Mouse (Mus musculus) erythroblast, adult 5-6 weeks (primary cell): ENCODE measurements around the gene Tmem182. TPM values are rescaled to one million over a fixed set of nuclear protein-coding genes. Genes with fewer than 3 reads are reported as not detected.

Experiments used
- ATAC-seq: replicated peaks from 2 replicates; pipeline ENCODE4 v1.8.0; 2016; ENCODE audit warnings: moderate number of reproducible peaks, mild to moderate bottlenecking, moderate TSS enrichment, inconsistent platforms; ENCODE audit not compliant: poor library complexity, low FRiP score, severe bottlenecking
- total RNA-seq, 2 experiments: library from RNA; stranded (forward) in 1 of 2; stranded (reverse) in 1 of 2; fragments of 150-400 nt in 1 of 2; fragments of 200-764, 138-1000 nt in 1 of 2; gene quantifications; 2 replicates each; pipeline versions ENCODE4 v1.2.3 to v1.2.4; 2015 to 2017; ENCODE audit warnings: low replicate concordance in 2 of 2

Tmem182 gene
- total RNA-seq, 2 experiments from 2014 or later: 0.85 TPM; not detected in 1

DNA sequence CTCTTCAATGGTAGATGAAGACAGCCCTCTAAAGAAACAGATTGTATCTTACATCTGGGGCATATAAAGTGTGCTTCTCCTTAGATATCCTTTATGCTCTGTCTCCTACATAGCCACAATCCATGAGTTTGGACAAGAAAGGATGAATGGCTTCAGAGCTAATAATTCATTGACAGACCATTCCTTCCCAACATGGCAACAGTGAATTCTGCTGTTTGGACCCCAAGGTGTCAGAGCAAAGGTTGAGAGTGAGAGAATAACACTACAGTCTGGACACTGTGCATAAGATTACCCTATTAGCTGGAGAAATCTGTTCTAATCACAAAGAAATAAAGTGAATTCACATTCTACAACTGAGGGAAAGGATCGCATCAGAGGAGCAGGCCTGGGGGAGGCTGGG lies 9.9 kb upstream of the Tmem182 start:
- ATAC-seq: no peak

DNA sequence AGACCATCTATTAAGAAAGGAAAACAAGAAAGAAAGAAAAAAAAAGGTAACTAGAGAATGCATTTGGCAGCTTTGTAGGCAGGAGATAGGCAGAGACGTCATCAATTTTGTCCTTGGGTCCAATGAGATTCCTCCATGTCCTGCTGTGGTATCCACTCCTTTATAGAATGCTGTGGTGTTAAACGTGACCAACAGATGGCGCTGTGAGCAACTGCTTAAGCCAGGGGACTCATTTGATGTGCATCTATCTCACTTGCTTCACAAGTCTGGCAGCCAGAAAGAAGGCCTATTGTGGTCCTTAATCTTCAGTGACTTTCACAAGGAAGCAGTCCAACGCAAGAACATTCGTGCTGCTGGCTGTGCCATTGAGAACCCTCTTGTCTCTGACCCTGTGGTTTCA lies 8.1 kb upstream of the Tmem182 start:
- peak; percentile 78 for ATAC-seq

DNA sequence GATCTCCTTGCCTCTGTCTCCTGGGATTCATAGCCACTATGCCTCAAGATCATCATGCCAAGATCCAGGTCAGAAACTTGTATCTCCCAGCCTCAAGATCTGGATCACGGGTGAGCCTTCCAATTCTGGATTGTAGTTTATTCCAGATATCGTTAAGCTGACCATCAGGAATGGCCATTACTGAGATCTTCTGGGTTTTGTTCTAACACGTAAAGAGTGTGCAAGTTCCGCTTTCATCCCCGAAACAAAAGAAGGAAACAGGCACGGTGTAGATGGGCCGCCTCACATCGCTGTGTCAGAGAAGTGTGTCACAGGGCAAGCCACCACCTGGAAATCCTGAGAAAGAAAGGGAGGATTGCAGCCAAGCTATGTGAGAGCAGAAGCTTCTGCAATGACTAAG lies 6.3 kb upstream of the Tmem182 start:
- ATAC-seq: no peak

DNA sequence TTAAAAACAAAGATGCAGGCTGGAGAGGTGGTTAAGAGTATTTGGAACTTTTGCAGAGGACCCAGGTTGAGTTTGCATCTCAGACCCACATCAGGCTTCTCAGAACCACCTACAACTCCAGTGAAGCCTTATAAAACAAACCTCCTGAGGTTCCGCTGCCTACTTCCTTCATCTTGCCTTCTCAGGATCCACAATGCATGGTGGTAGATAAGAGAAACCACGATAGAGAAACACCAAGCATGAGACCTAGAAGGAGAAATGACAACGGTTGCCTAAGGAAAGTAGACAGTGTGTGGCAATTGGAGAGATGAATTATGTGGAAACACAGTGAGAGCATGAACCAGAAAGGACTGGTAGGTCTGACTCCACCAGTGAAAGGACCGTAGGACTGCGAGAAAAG lies 4.5 kb upstream of the Tmem182 start:
- ATAC-seq: no peak

DNA sequence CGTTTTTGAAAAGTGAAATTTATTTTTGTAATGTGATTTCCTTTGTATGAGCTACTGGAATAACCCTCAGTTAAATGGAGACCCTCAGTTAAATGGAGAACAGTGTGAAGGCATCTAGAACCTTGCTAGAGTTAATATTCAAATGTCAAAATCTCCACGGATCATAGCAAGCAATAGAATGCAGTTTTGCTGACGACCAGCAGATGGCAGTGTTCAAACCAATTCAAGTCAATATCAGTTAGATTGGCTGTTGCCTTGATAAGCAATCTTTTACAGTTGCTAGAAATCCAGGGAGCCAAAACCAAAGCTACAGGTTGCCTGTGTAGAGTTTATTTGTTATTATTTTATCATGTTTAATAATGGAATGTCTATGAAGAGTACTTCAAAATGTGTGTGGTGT lies 2.6 kb upstream of the Tmem182 start:
- peak; percentile 64 for ATAC-seq

DNA sequence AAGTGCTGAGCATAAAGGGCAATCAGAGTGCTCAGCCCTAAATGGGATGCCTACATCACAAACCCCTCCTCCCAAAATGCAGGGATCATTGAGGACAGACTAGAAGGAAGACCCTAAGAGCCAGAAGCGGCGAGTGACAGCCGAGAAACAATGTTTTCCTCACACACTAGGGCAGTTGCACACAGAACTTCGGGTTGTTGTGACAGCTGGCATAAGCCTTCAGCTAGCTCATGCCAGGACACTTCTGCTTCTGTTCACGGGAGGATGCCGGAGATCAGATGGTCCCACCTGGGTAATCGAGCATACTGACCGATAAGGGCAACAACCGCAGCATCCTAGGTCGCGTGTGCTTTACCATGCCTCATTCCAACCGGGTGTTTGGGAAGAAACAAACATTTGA lies 1.3 kb upstream of the Tmem182 start:
- no peak for ATAC-seq

DNA sequence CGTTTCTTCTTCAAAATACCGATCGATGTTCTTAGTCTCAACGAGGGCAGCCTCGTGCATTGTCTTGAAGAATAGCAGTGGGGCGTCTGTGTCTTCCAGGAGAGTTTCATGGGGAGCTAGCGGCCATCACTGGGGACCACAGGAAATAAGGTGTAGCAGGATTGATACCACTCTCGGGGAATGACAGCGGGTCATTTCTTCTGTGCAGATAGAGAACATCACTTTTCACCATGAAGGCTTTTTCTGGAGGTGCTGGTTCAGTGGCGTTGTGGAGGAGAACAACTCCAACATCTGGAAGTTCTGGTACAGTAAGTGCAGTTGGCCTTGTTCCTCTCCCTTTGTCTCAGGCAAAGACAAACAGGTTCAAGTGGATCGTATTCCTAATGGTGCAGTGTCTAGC lies 490 bp downstream of the Tmem182 start:
- ATAC-seq: no peak

DNA sequence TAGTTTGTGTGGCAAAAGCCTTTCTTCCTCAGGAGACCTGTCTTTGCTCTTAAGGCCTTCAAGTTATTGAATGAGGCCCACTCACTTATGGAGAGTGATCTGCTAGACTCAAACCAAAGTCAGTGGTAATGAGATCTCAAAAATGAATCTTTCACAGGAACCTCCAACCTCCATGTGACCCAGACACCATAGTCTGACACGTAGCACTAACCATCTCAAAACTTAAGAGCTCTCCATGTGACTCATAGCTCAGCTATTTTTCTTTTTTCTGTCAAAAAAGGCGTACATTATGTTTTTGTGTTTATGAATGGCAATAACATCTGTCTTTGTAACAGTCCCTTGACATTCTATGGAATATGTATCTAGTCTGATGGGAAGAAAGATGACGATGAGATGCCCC lies 3.2 kb downstream of the Tmem182 start:
- no peak for ATAC-seq

DNA sequence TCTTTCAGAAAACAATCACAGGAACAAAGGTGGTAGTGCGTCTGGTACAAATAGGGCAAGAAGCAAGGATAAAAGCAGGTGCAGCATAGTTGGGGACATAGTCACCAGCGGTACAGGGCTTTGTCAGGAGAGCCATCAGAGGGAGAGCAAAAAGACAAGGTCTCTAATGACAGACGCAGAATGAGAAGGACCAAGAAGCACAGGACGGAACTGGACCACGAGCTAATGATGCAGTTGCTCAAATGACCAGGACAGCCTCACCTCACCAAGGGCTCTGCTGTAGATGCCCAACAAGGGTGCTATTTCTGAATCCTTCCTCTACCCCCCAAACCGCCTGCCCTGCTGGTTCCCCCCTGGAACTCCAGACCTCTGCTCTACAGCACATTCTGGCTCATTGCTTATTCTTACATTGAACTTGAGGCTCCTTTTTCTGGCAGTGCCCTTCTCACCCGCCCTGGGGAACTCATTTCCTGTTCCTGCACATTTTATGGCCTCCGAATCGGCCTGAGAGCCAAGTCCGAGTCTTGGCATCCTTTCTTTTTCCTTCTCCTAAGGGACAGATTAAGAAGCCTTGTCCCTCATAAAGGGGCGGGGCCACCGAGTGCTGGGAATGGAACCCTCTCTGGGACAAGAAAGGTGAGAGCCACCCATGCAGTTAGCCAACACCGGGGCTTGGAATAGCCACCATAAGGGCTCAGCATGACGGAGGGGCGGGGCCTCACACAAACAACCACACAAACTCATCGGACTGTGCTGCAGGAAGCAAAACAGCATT lies 9.9 kb downstream of the Tmem182 start:
- ATAC-seq: no peak

DNA sequence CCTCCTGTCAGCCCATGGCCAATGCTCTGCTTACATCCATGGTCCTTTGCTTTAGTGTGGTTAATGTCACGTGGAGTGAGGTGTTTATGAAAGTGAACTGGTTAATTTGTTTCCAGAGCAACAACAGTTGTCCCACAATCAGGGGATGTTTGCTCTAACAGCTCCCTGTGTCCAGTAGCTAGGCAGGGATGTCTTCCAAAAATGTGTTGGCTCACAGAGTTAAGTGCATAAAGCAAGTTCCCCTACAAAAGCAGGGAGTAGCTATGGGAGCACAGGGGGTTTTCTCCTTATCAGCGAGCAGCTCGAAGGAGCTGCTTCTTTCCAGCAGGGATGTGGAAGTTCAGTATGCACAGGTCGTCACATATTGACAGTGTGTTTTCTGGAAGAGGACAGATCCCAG lies 19.1 kb downstream of the Tmem182 start:
- no peak for ATAC-seq

DNA sequence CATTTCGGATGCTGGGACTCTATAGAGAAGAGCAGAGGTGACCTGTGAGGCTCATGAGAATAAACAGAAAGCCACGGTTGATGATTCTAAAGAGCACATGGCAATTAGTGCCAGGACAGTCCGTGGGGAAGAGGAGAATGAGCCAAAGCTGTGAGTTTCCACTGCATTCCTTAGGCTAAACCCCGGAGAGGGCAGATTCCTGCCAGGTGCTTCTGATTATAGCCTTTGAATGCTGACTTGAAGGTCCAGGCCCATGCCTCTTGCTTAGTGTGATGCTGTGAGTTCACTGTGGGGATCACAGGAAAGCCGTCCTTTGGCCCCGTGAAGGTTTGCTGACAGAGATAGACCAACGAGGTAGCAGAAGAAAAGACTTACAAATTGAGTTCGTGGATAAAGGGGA lies 19.5 kb downstream of the Tmem182 start:
- ATAC-seq: no peak

DNA sequence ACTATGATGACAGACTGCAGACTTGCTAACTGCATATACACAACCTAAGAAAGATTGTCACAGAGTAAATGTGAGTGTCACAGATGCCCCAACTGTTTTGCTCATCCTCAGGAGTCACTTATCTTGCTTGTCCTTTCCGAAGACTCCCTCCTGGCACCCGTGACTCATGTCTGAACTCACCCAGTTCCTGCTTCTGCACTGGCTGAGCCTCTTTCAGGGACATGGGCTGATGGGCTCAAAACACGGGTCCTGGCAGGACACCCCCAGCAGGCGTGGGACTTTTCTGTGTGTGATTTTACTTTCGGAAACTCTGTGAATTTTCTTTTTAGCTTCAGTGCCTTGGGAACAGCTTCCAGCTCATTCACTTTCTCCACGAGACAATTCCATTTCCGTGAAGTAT lies 20.4 kb downstream of the Tmem182 start:
- ATAC-seq: no peak

DNA sequence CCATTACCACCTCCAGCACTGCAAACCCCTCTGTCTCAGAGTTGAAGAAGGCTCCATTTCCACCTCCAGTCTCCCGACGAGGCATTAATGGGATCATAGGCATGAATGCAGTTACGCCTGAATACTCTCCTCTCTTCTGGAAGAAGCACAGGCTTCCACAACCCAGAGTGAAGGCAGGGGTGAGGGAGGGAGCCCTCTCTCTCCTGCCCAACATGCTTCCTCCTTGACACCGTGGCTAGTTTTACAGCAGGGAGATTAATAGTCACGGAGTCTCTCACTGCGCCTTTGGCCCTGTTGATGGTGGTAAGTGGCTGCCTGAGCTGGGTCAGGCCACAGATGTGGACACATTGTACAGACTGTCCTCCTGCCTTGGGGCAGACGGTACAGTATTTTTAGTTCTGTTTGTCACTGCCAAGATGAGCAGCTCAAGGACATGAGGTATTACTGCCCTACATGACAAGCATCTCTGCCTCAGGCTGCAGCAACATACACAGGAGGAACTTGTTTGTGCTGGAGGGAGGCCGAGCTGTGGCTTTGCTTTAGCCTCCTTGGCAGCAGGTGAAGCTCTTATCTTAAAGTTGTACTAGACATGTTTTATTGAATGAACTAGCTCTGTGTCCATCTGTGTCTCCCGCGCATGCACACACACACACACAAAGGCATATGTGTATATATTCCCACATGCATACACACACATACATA lies 24.0 kb downstream of the Tmem182 start:
- ATAC-seq: no peak

DNA sequence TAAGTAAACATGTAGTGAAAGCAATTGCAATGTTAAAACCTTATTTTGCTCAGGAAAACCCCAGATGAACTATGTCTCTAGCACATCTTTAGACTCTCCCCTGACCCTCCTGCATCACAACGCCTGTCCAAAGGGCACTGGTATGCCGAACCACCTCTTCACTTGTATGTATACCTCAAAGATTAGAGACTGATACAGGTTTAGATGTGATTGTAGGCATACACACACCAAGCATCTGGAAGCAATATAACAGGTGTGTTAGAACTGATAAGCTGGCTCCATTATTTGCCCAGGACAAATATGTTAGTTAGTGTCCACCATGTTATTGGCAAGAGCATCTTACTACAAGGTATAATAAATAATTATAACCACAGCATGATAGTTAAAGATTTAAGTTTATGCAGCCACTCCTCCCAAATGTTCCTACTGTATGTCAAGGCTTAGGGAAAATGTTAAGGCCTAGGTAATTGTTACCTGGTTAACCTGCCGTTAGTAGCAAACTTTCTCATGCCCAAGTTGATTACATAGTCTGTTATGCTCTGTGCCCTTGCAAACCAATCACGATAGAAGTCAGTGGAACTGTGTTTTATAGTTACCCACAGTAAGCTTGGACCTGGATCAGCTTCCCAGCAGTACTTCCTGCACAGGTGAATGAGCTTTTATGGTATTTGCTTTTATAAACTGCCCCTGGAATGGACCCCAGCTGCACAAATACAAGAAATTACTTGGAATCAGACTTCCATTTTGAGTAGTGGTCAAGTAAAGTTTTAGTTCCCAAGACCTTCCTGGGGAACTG lies 25.5 kb downstream of the Tmem182 start:
- ATAC-seq: no peak

DNA sequence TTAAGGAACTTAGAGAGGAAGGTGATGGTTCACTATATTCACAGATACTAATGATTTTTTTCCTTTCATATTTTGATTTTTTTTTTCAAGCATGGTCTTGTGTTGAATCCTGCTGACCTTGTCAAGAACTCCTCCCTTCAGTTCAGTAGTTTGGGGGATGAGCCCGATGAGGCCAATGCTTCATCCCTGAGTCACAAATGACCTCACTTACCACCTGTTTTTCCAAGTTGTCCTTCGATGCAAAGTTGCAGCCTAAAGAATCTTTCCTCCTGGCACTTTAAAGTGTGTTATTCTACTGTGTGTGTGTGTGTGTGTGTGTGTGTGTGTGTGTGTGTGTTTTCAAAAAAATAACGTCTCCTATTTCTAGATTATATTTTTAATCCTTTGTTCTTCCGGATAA lies 30.1 kb downstream of the Tmem182 start:
- ATAC-seq: no peak

DNA sequence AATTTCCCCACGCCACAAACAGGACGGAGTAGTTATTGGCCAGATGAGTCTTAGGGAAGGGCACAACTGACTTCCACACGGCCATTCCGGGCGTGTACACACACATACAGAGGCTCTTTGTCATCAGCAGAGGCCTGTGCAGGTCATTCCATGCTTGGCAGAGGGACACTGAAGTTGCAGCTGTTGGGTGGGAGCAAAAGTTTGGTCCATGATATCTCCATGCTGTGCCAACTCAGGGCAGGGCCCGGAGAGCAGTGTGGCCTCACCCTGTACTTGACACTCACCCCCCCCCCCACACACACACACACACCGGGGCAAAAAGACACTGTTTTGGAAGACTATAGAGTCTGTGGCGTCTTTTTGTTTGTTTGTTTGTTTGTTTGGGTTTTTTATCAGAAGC lies 35.2 kb downstream of the Tmem182 start:
- no peak for ATAC-seq

DNA sequence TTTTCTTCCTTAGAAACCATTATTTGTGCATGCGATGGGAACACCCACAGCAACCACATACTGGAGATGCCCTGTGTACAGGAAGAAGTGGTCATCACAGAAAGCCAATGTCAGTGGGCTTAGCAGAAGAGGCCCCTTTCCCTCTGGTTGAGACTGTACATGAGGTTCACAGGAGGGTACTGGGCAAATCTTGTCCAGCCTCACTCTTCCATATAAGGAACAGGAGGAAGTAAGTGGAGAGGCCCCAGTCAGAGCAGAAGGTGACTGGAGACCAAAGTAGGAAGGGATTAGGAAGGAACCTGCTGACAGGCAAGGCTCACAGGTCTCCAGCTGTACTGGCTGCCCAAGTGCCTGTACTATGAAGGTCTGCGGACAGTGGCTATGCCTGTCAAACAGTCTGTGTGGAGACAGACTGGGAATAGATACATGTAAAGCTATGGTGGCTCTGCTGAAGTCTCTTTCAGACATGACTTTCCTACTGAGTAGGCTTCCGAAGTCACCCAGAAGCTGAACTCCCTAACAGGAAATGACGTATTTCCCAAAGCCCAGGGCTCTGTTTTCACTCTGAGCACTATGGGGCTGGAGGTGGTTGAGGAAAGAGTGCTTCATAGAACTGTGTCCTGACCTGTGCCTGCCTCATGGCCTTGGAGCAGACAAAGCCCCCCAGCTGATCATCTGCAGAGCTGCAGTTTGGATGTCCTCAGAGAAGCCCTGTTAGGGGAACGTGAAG lies 35.8 kb downstream of the Tmem182 start:
- no peak for ATAC-seq

DNA sequence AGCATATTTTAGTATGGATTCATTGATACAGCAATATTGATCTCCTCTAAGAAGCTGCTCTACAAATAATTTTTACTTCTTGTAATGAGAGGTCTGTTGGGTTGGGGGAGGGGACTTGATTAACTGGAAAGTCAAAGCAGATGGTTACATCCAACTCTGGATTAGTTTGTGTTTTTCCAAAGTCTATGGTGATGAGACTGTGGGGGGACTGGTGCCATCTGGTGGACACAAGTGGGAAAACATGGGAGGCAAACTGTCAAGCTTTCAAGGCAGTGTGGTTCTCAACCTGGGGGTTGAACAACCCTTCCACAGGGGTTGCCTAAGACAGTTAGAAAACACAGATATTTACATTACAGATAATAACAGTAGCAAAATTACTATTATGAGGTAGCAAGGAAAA lies 39.2 kb downstream of the Tmem182 start:
- ATAC-seq: no peak

DNA sequence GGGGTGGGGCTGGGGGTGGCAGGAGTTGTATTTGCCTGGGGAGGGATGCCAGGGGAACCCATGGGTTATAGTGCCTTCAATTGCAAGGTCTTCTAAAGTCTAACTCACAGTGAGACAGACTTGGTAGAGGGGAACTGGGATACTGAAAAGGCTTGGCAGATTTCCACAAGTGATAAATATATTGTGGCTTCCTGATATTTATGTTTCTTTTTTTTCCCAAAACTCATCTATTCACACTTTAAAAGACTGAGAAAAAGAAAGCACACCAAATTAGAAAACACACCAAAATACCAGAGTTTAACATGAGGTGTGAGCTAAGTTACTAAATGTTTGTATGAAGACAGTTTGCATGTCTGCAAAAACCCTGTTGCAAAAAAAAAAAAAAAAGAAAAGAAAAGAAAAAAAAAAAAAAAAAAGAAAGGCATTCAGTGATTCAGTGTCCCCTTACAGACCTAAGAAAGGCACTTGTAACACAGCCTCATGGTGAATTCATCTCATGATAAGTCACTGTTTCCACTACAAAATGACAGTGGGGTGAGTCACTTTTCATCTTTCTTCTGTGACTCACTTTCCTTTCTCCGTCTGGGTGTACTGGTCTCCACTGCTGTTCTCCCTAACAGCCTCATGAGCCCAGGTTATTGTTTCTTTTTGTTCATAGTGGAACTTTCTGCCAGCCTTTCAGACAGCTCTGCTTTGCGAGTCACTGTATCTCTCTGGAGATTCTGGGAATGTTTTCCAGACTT lies 42.0 kb downstream of the Tmem182 start:
- no peak for ATAC-seq

DNA sequence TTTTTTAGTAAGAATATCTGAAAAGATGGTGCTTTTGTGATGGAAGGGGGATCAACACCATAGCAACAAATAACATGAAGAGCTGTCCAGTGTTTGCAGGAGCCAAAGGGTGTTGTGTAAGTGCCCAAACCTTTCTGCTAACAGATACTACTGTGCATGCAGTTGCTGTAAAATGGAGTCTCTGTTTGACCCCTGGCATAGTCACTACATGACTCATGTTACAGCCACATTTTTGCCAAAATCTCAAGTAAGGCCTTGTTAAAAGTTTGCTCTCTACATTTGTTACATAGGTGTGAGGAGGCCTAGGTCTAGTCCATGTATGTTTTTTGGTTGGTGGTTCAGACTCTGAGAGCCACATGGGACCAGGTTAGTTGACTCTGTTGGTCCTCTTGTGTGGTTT lies 45.9 kb downstream of the Tmem182 start:
- ATAC-seq: no peak
